Mouse (Mus musculus): ENCODE data around the gene Pi16.

DNA sequence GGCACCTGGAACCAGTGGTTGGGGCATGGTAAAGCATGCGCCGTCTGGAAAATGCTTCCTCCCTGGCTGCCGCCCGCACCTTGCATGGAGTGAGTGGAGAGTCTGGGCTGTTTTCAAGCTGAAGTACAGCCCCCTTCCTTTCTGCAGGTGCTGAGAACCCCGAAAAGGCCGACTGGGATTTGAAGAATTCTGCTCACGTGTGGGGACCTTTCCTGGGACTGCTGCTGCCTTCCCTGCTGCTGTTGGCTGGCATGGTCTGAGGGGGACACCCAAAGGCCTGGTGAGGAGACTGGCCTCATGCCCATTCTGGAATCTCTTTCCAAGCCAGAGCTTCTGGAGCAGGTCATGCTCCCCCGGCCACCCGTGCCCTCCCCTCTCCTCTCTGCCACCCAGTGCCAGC is 10.2 kb downstream of the Pi16 start:
- TF ChIP-seq POLR2A (IDR thresholded peaks at IDR 0.05; ENCODE audit: control insufficient read depth, low read depth, low read length): no peak
- no peak for TF ChIP-seq CTCF (IDR thresholded peaks at IDR 0.05; ENCODE audit: control insufficient read depth, insufficient read depth, insufficient replicate concordance, low read depth, low read length)
